Mouse (Mus musculus) CH12.LX (cell line): ENCODE data around the gene Slc38a10. TPM values are rescaled to one million over a fixed set of nuclear protein-coding genes. Genes with fewer than 3 reads are reported as not detected.

Experiments
- DNase-seq: peaks from one replicate; pipeline ENCODE4 v3.0.0-alpha.2; 2013; ENCODE audit errors: extremely low read depth
- H3K27ac ChIP-seq: 2 replicates; pipeline ENCODE4 v1.5.1; 2012; ENCODE audit warnings: low read depth, mild to moderate bottlenecking, control low read depth, moderate library complexity; ENCODE audit not compliant: insufficient read depth
- H3K27me3 ChIP-seq: replicated peaks from 2 replicates; pipeline ENCODE3; 2012; ENCODE audit warnings: inconsistent platforms
- H3K36me3 ChIP-seq, 2 experiments: replicated peaks in 1 of 2; 2 replicates each; pipeline versions ENCODE3 to v1.6.1; 2012; ENCODE audit warnings: inconsistent platforms in 1 of 2, low read length in 1 of 2, mild to moderate bottlenecking in 1 of 2, mixed read lengths in 1 of 2, moderate library complexity in 1 of 2; ENCODE audit not compliant: control insufficient read depth in 1 of 2, insufficient read depth in 1 of 2
- H3K4me1 ChIP-seq, 2 experiments: 2 replicates each; pipeline ENCODE4 v1.6.1; 2012; ENCODE audit warnings: inconsistent platforms in 1 of 2, moderate library complexity in 1 of 2; ENCODE audit not compliant: insufficient read depth in 2 of 2, control insufficient read depth in 1 of 2
- H3K4me2 ChIP-seq: 2 replicates; pipeline ENCODE4 v1.6.1; 2012; ENCODE audit warnings: low read depth, mild to moderate bottlenecking, control low read depth; ENCODE audit not compliant: poor library complexity, insufficient read depth, severe bottlenecking
- H3K4me3 ChIP-seq, 3 experiments: fragments of 150-350 bp in 1 of 3; sonication (generic) in 1 of 3; replicated peaks in 1 of 3; 2 replicates each; pipeline versions ENCODE3 to v1.5.1; 2011 to 2012; ENCODE audit warnings: low read depth in 2 of 3, low read length in 2 of 3, mild to moderate bottlenecking in 2 of 3, moderate library complexity in 2 of 3, control low read depth in 1 of 3, improper control_type of control experiment in 1 of 3, inconsistent platforms in 1 of 3, mixed read lengths in 1 of 3; ENCODE audit not compliant: poor library complexity in 1 of 3
- H3K79me2 ChIP-seq: replicated peaks from 2 replicates; pipeline ENCODE4 v1.6.1; 2012; ENCODE audit warnings: mild to moderate bottlenecking, moderate library complexity; ENCODE audit not compliant: control insufficient read depth, poor library complexity, insufficient read depth, severe bottlenecking; ENCODE audit errors: extremely low read depth
- H3K9ac ChIP-seq: 2 replicates; pipeline ENCODE4 v1.6.1; 2012; ENCODE audit warnings: low read depth, mild to moderate bottlenecking, control low read depth, moderate library complexity; ENCODE audit not compliant: insufficient read depth
- H3K9me3 ChIP-seq: replicated peaks from 2 replicates; pipeline ENCODE3; 2012; ENCODE audit warnings: low read length, inconsistent platforms, mixed read lengths
- HCFC1 ChIP-seq: IDR thresholded peaks from 2 replicates; pipeline ENCODE4 v1.6.1; 2012; ENCODE audit warnings: low read depth, mild to moderate bottlenecking, inconsistent platforms, low read length, improper control_type of control experiment
- MYC ChIP-seq: IDR thresholded peaks from 2 replicates; pipeline ENCODE4 v1.6.1; 2011; ENCODE audit warnings: low read depth, mild to moderate bottlenecking, improper control_type of control experiment, low read length
- NRF1 ChIP-seq: IDR thresholded peaks from 2 replicates; pipeline ENCODE4 v1.6.1; 2014; ENCODE audit warnings: low read depth, mild to moderate bottlenecking, inconsistent platforms, low read length, improper control_type of control experiment, moderate library complexity
- PAX5 ChIP-seq: IDR thresholded peaks from 2 replicates; pipeline ENCODE4 v1.6.1; 2012; ENCODE audit warnings: low read length, inconsistent platforms, mixed read lengths
- POLR2A ChIP-seq: IDR thresholded peaks from 2 replicates; pipeline ENCODE4 v1.6.1; 2011; ENCODE audit warnings: low read depth, mild to moderate bottlenecking, improper control_type of control experiment, low read length
- ZC3H11A ChIP-seq: IDR thresholded peaks from 2 replicates; pipeline ENCODE4 v1.6.1; 2012; ENCODE audit warnings: low read depth, mild to moderate bottlenecking, inconsistent platforms, low read length, improper control_type of control experiment
- dilution Hi-C: fragments of 300-500 bp; cut with MboI; formaldehyde crosslinking; loops from 2 replicates; pipeline ENCODE4 v1.14.3; 2020; ENCODE audit warnings: low sequenced_read_pairs; ENCODE audit not compliant: extremely low pct_unique_long_range_greater_than_20kb, extremely low pct_ligation_motif_present
- in situ Hi-C: fragments of 300-500 bp; cut with MboI; formaldehyde crosslinking; loops from 3 replicates; pipeline ENCODE4 v1.14.3; 2019; ENCODE audit warnings: low sequenced_read_pairs, low pct_ligation_motif_present, low pct_unique_long_range_greater_than_20kb, mixed read lengths
- polyA plus RNA-seq: library from polyadenylated mRNA; unstranded; fragments of >175 nt; gene quantifications from 2 replicates; pipeline ENCODE4 v1.2.1, GENCODE M21; 2012; ENCODE audit warnings: low read depth; ENCODE audit not compliant: insufficient read length
- total RNA-seq, 2 experiments: library from RNA; depleted of rRNA; stranded (reverse); fragments of 300-350 nt in 1 of 2; fragments of >200 nt in 1 of 2; gene quantifications; 2 replicates each; pipeline ENCODE4 v1.2.3; 2012 to 2014

Gene Slc38a10
- total and polyA plus RNA-seq, 3 experiments, result 47.1 to 97.6 (median 75.6) TPM

DNA sequence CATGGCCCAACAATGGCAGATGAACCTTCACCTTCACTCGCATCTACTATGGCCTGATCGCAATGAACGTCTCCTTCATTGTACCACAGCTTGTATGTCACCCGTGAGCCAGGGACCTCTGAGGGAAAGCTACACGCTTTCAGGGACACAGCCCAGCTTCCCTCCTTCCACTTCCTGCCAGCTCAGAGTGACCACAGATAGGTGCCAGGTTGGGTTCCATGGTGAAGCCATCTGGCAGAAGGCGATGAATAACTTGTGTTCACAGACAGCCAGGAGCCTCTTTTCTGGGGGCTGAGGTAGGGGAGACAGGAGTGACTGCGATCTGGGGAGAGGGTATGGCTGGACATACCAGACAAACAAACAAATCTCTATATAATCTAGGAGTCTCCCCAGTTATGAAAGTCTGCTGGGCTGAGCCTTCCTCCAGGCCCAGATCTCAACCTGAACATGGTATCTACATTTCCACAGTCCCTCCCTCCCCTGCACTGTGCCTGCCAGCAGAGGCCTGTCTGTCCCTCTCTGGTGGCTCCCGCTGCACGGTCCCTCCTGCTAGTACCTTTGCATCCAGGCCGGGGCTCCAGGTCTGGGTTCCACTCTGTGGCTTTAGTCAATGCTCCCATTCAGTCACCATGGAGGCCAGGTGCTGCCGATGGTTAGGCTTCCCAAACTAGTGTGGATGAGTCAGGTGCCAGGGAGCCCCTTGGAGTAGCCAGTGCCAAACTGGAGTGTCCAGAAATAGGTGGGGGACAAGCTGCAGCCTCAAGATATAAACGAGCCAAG, 95.0 kb downstream of the Slc38a10 start:
- no peak overlapping the region for H3K9ac ChIP-seq
- no peaks in the 10 kb centered on the region for H3K36me3 ChIP-seq
- H3K9me3 ChIP-seq, result no peaks in the 10 kb centered on the region
- no peak overlapping the region for H3K27ac ChIP-seq
- TF ChIP-seq POLR2A (no peak), HCFC1 (no peak), PAX5 (no peak), MYC (no peak), NRF1 (no peak), ZC3H11A (no peak)
- TF ChIP-seq, all 38 proteins: peak for 0
- no peak overlapping the region for H3K4me2 ChIP-seq
- no peak overlapping the region for H3K4me3 ChIP-seq
- no peaks in the 10 kb centered on the region for H3K79me2 ChIP-seq
- DNase-seq, result no peak
- in situ Hi-C loops (no loop called here), dilution Hi-C loops (no loop called here)
- H3K27me3 ChIP-seq, result peaks cover 12% of the 10 kb centered on the region
- peaks cover 3 to 27% of the 10 kb centered on the region in 2 experiments; a peak in 3 of 4 replicates for H3K4me1 ChIP-seq

Other genes with a start within 250 kb of the Slc38a10 start
- gene Chmp6, start 237.9 kb downstream of the Slc38a10 start, total RNA-seq (2012; rRNA removed), result 59.7 and 67.2 TPM in 2 replicates
- 63.2 and 70.6 TPM in 2 replicates for gene Chmp6, start 237.9 kb downstream of the Slc38a10 start, total RNA-seq (2014; rRNA removed)
- gene Chmp6, start 237.9 kb downstream of the Slc38a10 start, polyA plus RNA-seq, result 50.3 and 67.9 TPM in 2 replicates
- gene Baiap2, start 208.6 kb downstream of the Slc38a10 start, total RNA-seq (2012; rRNA removed), result 6.7 and 9.9 TPM in 2 replicates
- gene Baiap2, start 208.6 kb downstream of the Slc38a10 start, total RNA-seq (2014; rRNA removed), result 3.2 and 3.4 TPM in 2 replicates
- 5.6 and 6.1 TPM in 2 replicates for gene Baiap2, start 208.6 kb downstream of the Slc38a10 start, polyA plus RNA-seq
- 0.08 and 0.17 TPM in 2 replicates for gene Aatk, start 104.2 kb downstream of the Slc38a10 start, total RNA-seq (2012; rRNA removed)
- 0.07 and 0.19 TPM in 2 replicates for gene Aatk, start 104.2 kb downstream of the Slc38a10 start, total RNA-seq (2014; rRNA removed)
- gene Aatk, start 104.2 kb downstream of the Slc38a10 start, polyA plus RNA-seq, result 0.21 and 0.42 TPM in 2 replicates
- gene Cep131, start 64.5 kb downstream of the Slc38a10 start, total RNA-seq (2012; rRNA removed), result 15.9 and 20.9 TPM in 2 replicates
- 1.7 and 2.3 TPM in 2 replicates for gene Cep131, start 64.5 kb downstream of the Slc38a10 start, total RNA-seq (2014; rRNA removed)
- 10.2 and 12.7 TPM in 2 replicates for gene Cep131, start 64.5 kb downstream of the Slc38a10 start, polyA plus RNA-seq
- gene Tepsin, start 52.6 kb downstream of the Slc38a10 start, total RNA-seq (2012; rRNA removed), result 22.1 and 22.3 TPM in 2 replicates
- gene Tepsin, start 52.6 kb downstream of the Slc38a10 start, total RNA-seq (2014; rRNA removed), result 13.7 and 14.5 TPM in 2 replicates
- gene Tepsin, start 52.6 kb downstream of the Slc38a10 start, polyA plus RNA-seq, result 13.0 and 14.2 TPM in 2 replicates
- 88.0 and 103 TPM in 2 replicates for gene Ndufaf8, start 52.4 kb downstream of the Slc38a10 start, total RNA-seq (2012; rRNA removed)
- 38.6 and 46.3 TPM in 2 replicates for gene Ndufaf8, start 52.4 kb downstream of the Slc38a10 start, total RNA-seq (2014; rRNA removed)
- 50.2 and 59.5 TPM in 2 replicates for gene Ndufaf8, start 52.4 kb downstream of the Slc38a10 start, polyA plus RNA-seq
- 0.04 TPM in 2 replicates for gene Bahcc1, start 81.6 kb upstream of the Slc38a10 start, total RNA-seq (2012; rRNA removed)
- gene Bahcc1, start 81.6 kb upstream of the Slc38a10 start, total RNA-seq (2014; rRNA removed), result not detected in 2 replicates
- gene Bahcc1, start 81.6 kb upstream of the Slc38a10 start, polyA plus RNA-seq, result not detected in 2 replicates
- gene Actg1, start 197.2 kb upstream of the Slc38a10 start, total RNA-seq (2012; rRNA removed), result 1,832 and 2,176 TPM in 2 replicates
- 2,424 and 2,484 TPM in 2 replicates for gene Actg1, start 197.2 kb upstream of the Slc38a10 start, total RNA-seq (2014; rRNA removed)
- 3,554 and 4,362 TPM in 2 replicates for gene Actg1, start 197.2 kb upstream of the Slc38a10 start, polyA plus RNA-seq
- gene Fscn2, start 210.2 kb upstream of the Slc38a10 start, total RNA-seq (2012; rRNA removed), result 0.25 TPM in 1 of 2 replicates, not detected in the other
- not detected in 2 replicates for gene Fscn2, start 210.2 kb upstream of the Slc38a10 start, total RNA-seq (2014; rRNA removed)
- gene Fscn2, start 210.2 kb upstream of the Slc38a10 start, polyA plus RNA-seq, result not detected in 2 replicates
- 17.7 and 19.6 TPM in 2 replicates for gene Faap100, start 227.4 kb upstream of the Slc38a10 start, total RNA-seq (2012; rRNA removed)
- gene Faap100, start 227.4 kb upstream of the Slc38a10 start, total RNA-seq (2014; rRNA removed), result 6.6 and 7.7 TPM in 2 replicates
- gene Faap100, start 227.4 kb upstream of the Slc38a10 start, polyA plus RNA-seq, result 13.1 and 14.3 TPM in 2 replicates